Mouse (Mus musculus) heart, embryonic 11.5 days (tissue): Measurements from ENCODE around the gene Slc2a3. TPM values are rescaled to one million over a fixed set of nuclear protein-coding genes. Genes with fewer than 3 reads are reported as not detected.
"Not testable (repeated sequence)": the region's sequence is repeated elsewhere in the genome, so short reads cannot be mapped to it uniquely, and the experiment has no call there.

Experiments
- ATAC-seq: fragments of 200-750 bp; cut with Nextera tagmentation; replicated peaks from 2 replicates; pipeline ENCODE4 v1.8.0; 2017; ENCODE audit warnings: moderate library complexity; ENCODE audit not compliant: insufficient number of reproducible peaks, low FRiP score, low TSS enrichment
- H3K27ac ChIP-seq: fragments of 300-500 bp; sonication (generic); 2 replicates; pipeline ENCODE4 v1.5.1; 2014; ENCODE audit warnings: mild to moderate bottlenecking, low read depth, low read length
- H3K27me3 ChIP-seq: fragments of 300-500 bp; sonication (generic); 2 replicates; pipeline ENCODE4 v1.6.1; 2014; ENCODE audit warnings: mild to moderate bottlenecking, low read length, mixed read lengths; ENCODE audit not compliant: control insufficient read depth, insufficient read depth
- H3K36me3 ChIP-seq: fragments of 300-500 bp; sonication (generic); 2 replicates; pipeline ENCODE4 v1.6.1; 2014; ENCODE audit warnings: mild to moderate bottlenecking, low read length, moderate library complexity, mixed read lengths; ENCODE audit not compliant: control insufficient read depth, insufficient read depth
- H3K4me1 ChIP-seq: fragments of 300-500 bp; sonication (generic); 2 replicates; pipeline ENCODE4 v1.6.1; 2014; ENCODE audit warnings: low read length; ENCODE audit not compliant: control insufficient read depth, insufficient read depth
- H3K4me2 ChIP-seq: fragments of 300-500 bp; sonication (generic); 2 replicates; pipeline ENCODE4 v1.6.1; 2014; ENCODE audit warnings: mild to moderate bottlenecking, moderate library complexity
- H3K4me3 ChIP-seq: fragments of 300-500 bp; sonication (generic); 2 replicates; pipeline ENCODE4 v1.5.1; 2014; ENCODE audit warnings: low read depth, low read length
- H3K9ac ChIP-seq: fragments of 300-500 bp; sonication (generic); 2 replicates; pipeline ENCODE4 v1.6.1; 2014; ENCODE audit warnings: mild to moderate bottlenecking, low read depth, low read length, moderate library complexity
- H3K9me3 ChIP-seq: fragments of 300-500 bp; sonication (generic); replicated peaks from 2 replicates; pipeline ENCODE4 v1.6.1; 2016; ENCODE audit warnings: low read length; ENCODE audit not compliant: control insufficient read depth
- WGBS: fragments of 180-500 bp; shearing (Covaris S2); extraction: QIAGEN DNeasy Blood & Tissue Kit; methylation state at CpG from one replicate; pipeline ENCODE4 v1.1.7; 2014; ENCODE audit not compliant: insufficient replicate concordance; 5-methylcytosine and 5-hydroxymethylcytosine counted together
- polyA plus RNA-seq: library from polyadenylated mRNA; unstranded; fragments of >200 nt; fragmentation: Nextera tagmentation; extraction: Ambion mirVana; gene quantifications from 2 replicates; pipeline ENCODE4 v1.2.1, GENCODE M21; 2014

The Slc2a3 gene
- polyA plus RNA-seq, 1 experiment from 2014 or later = 27.5 TPM

GRCm38 (mm10) chr6:122714707-122715365, 86.6 kb downstream of the Slc2a3 start:
- 44% methylated on average over 7 of the region's 7 CpGs for WGBS
- ATAC-seq = no peak
- no peak overlapping the region for H3K27ac ChIP-seq
- peaks cover 8% of the 10 kb centered on the region; the same call in 1 of the 2 replicates for H3K4me1 ChIP-seq
- no peaks in the 10 kb centered on the region for H3K9me3 ChIP-seq
- no peak overlapping the region for H3K4me3 ChIP-seq
- H3K9ac ChIP-seq = no peak overlapping the region
- H3K4me2 ChIP-seq = no peak overlapping the region
- H3K36me3 ChIP-seq = no peaks in the 10 kb centered on the region
- no peaks in the 10 kb centered on the region for H3K27me3 ChIP-seq

GRCm38 (mm10) chr6:122713116-122713515, 88.3 kb downstream of the Slc2a3 start:
- 89% methylated on average over 7 of the region's 7 CpGs for WGBS
- H3K36me3 ChIP-seq, H3K9ac ChIP-seq, ATAC-seq, H3K4me3 ChIP-seq, H3K4me2 ChIP-seq, H3K4me1 ChIP-seq, H3K27me3 ChIP-seq, H3K27ac ChIP-seq, H3K9me3 ChIP-seq: not testable (repeated sequence)

DNA sequence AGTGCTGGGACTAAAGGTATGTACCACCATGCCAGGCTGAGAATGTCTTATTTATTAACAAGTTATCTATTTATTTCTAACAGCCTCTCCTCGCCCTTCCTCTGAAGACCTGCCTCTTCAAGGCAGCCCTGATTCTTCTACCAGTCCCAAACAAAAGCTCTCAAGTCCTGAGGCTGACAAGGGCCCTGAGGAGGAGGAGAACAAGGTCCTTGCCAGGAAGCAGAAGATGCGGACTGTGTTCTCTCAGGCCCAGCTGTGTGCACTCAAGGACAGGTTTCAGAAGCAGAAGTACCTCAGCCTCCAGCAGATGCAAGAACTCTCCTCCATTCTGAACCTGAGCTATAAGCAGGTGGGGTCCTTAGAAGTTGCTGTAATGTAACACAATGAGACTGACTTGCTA, 90.0 kb downstream of the Slc2a3 start:
- 81% methylated on average over 2 of the region's 2 CpGs for WGBS
- no peak overlapping the region for H3K27ac ChIP-seq
- no peak overlapping the region for H3K9ac ChIP-seq
- no peaks in the 10 kb centered on the region for H3K9me3 ChIP-seq
- no peak for ATAC-seq
- peaks cover 14% of the 10 kb centered on the region for H3K27me3 ChIP-seq
- H3K4me2 ChIP-seq = no peak overlapping the region
- H3K36me3 ChIP-seq = no peaks in the 10 kb centered on the region
- no peak overlapping the region for H3K4me3 ChIP-seq
- H3K4me1 ChIP-seq = peaks cover 8% of the 10 kb centered on the region; the same call in 1 of the 2 replicates

DNA sequence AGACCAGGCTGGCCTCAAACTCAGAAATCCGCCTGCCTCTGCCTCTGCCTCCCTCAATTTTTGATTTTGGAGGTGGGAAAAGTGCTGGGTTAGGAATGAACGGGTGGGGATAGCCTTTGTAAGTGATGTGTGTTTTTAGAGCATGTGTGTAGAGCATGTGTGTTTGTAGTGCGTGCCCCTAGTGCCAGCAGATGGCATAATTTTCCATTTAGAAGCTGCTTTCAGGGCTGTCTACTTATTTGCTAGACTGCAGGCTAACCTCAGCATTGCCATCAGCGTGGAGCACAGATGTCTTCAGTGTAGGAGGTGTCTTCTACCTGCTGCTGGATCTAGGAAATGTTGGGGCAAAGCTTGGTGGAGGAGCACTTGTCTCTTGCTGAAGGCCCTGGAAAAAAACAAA, 92.6 kb downstream of the Slc2a3 start:
- Histone ChIP-seq H3K36me3 (no peaks in the 10 kb centered on the region), H3K4me1 (no peaks in the 10 kb centered on the region), H3K4me3 (no peak overlapping the region), H3K4me2 (no peak overlapping the region), H3K27ac (no peak overlapping the region), H3K9ac (no peak overlapping the region), H3K9me3 (no peaks in the 10 kb centered on the region), H3K27me3 (peaks cover 17% of the 10 kb centered on the region)
- WGBS = 68% methylated on average over 4 of the region's 4 CpGs
- ATAC-seq = no peak

DNA sequence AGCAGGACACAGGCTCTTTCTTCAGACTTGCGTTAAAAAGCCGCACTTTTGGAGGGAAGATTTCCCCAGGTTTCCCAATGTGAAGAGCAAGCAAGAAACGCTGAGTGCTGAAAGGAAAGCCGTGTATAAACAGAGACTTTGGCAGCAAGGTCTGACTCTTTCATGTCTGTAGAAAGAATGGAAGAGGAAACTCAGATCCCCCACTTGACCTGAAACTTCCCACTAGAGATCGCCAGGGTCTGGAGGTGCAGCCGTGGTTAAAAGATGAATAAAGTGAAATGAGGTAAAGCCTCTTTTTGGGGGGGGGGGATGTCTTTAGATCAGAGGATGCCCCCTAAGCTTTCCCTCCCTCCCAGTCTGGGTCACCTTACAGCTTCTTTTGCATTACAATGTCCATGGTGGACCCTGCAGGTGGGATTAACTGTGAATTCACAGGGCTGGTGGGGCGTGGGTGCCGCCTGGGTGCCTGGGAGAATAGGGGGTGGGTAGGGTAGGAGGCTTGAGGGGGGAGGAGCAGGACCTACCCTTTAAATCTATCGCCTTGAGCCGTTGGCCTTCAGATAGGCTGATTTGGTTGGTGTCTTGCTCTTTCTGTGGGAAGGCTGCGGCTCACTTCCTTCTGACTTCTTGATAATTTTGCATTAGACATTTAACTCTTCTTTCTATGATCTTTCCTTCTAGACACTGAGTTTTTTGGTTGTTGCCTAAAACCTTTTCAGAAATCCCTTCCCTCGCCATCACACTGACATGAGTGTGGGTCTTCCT, 94.2 kb downstream of the Slc2a3 start, which contains the start of gene Nanog:
Nanog (plus strand) TSS at position 454 of the 765 bp plus-strand sequence.
- ATAC-seq = no peak
- Histone ChIP-seq H3K4me2 (no peak within 1 kb of the TSS), H3K9ac (no peak within 1 kb of the TSS), H3K27me3 (peaks cover 17% of the 10 kb centered on the region), H3K4me1 (0 out of 2 replicates have a peak, but pooled peaks cover under 1% of the 10 kb centered on the region), H3K27ac (no peak within 1 kb of the TSS), H3K36me3 (no peaks in the 10 kb centered on the region), H3K9me3 (no peaks in the 10 kb centered on the region), H3K4me3 (no peak within 1 kb of the TSS)
- WGBS = 15% methylated on average over 12 of the region's 12 CpGs

- peaks cover 17% of the 10 kb centered on the region for H3K27me3 ChIP-seq
- no peaks in the 10 kb centered on the region for H3K36me3 ChIP-seq
- no peak overlapping the region for H3K4me3 ChIP-seq
- H3K4me2 ChIP-seq = no peak overlapping the region
- ATAC-seq = no peak
- no peak overlapping the region for H3K27ac ChIP-seq
- WGBS = 59% methylated on average over 12 of the region's 12 CpGs
- H3K9ac ChIP-seq = no peak overlapping the region
- H3K9me3 ChIP-seq = no peaks in the 10 kb centered on the region
- peaks cover 4% of the 10 kb centered on the region; the same call in 1 of the 2 replicates for H3K4me1 ChIP-seq
These were observed 95.1 kb downstream of the Slc2a3 start for GRCm38 (mm10) chr6:122706337-122706840.

DNA sequence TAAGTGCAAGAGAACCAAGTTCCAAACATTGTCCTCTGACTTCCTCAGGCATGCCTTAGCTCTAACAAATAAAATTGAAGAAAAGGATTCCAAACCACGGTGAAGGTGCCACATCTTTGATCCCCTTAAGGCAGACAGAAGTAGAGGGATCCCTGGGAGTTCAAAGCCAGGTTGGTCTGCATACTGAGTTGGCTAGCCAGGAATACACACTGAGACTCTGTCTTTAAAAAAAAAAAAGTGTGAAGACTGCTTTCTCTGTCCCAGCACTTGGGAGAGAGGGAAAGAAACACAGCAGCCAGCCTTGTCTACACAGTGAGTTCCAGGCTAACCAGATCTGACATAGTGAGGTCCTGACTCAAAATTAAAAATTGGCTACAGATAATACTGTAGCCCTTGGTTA, 97.7 kb downstream of the Slc2a3 start:
- no peak overlapping the region for H3K4me3 ChIP-seq
- H3K36me3 ChIP-seq = no peaks in the 10 kb centered on the region
- no peaks in the 10 kb centered on the region for H3K9me3 ChIP-seq
- H3K9ac ChIP-seq = no peak overlapping the region
- H3K27me3 ChIP-seq = peaks cover 17% of the 10 kb centered on the region
- no peak overlapping the region for H3K27ac ChIP-seq
- ATAC-seq = no peak
- peaks cover 4% of the 10 kb centered on the region; the same call in 1 of the 2 replicates for H3K4me1 ChIP-seq
- no peak overlapping the region for H3K4me2 ChIP-seq
- 19% methylated on average over 1 of the region's 1 CpGs for WGBS

DNA sequence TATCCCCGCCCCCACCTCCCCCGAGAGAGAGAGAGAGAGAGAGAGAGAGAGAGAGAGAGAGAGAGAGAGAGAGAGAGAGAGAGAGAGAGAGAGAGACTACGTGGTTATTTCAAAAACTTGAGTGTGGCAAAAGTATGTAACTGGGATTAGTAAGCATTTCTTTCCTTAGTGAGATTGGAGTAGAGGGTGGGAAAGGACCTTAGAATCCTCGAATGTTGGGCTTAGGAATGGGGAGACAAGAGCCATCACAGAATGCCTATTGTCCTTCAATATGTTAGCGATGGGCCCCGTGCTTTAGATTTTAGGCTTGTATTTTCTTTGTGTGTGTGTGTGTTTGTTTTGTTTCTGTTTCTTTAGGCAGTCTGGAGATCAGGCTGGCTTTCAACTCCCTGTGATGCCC, 98.2 kb downstream of the Slc2a3 start:
- Histone ChIP-seq H3K27me3 (peaks cover 17% of the 10 kb centered on the region), H3K4me2 (peak overlapping the region; percentile 52), H3K36me3 (no peaks in the 10 kb centered on the region), H3K4me3 (no peak overlapping the region), H3K9me3 (no peaks in the 10 kb centered on the region), H3K4me1 (peaks cover 4% of the 10 kb centered on the region; the same call in 1 of the 2 replicates), H3K9ac (no peak overlapping the region; the same call in 1 of the 2 replicates), H3K27ac (peak overlapping the region; percentile 82; the same call in 1 of the 2 replicates)
- no peak for ATAC-seq
- 14% methylated on average over 6 of the region's 6 CpGs for WGBS
